Mouse (Mus musculus) forebrain, embryonic 13.5 days (tissue): ENCODE data around the gene Mef2b. TPM values are rescaled to one million over a fixed set of nuclear protein-coding genes. Genes with fewer than 3 reads are reported as not detected.

ENCODE experiments used
- ATAC-seq: fragments of 200-750 bp; cut with Nextera tagmentation; 2 replicates; pipeline ENCODE4 v1.8.0; 2017
- H3K27ac ChIP-seq: fragments of 300-500 bp; sonication (generic); 2 replicates; pipeline ENCODE4 v1.5.1; 2015; ENCODE audit warnings: inconsistent platforms, mild to moderate bottlenecking, moderate library complexity
- H3K27me3 ChIP-seq: fragments of 300-500 bp; sonication (generic); 2 replicates; pipeline ENCODE4 v1.6.1; 2015; ENCODE audit warnings: mild to moderate bottlenecking, inconsistent platforms
- H3K36me3 ChIP-seq: fragments of 300-500 bp; sonication (generic); 2 replicates; pipeline ENCODE4 v1.6.1; 2015; ENCODE audit warnings: mild to moderate bottlenecking, inconsistent platforms; ENCODE audit not compliant: poor library complexity, severe bottlenecking
- H3K4me1 ChIP-seq: fragments of 300-500 bp; sonication (generic); 2 replicates; pipeline ENCODE4 v1.6.1; 2015; ENCODE audit warnings: inconsistent platforms
- H3K4me2 ChIP-seq: fragments of 300-500 bp; sonication (generic); 2 replicates; pipeline ENCODE4 v1.6.1; 2015; ENCODE audit warnings: inconsistent platforms, mild to moderate bottlenecking, moderate library complexity
- H3K4me3 ChIP-seq: fragments of 300-500 bp; sonication (generic); 2 replicates; pipeline ENCODE4 v1.5.1; 2015; ENCODE audit warnings: mild to moderate bottlenecking, inconsistent platforms
- H3K9ac ChIP-seq: fragments of 300-500 bp; sonication (generic); 2 replicates; pipeline ENCODE4 v1.6.1; 2015; ENCODE audit warnings: mild to moderate bottlenecking, inconsistent platforms
- H3K9me3 ChIP-seq: fragments of 300-500 bp; sonication (generic); replicated peaks from 2 replicates; pipeline ENCODE4 v1.6.1; 2016; ENCODE audit warnings: inconsistent platforms
- WGBS: fragments of 180-500 bp; shearing (Covaris S2); methylation state at CpG from one replicate; pipeline ENCODE4 v1.1.7; 2015; 5-methylcytosine and 5-hydroxymethylcytosine counted together
- polyA plus RNA-seq: library from polyadenylated mRNA; unstranded; fragments of >200 nt; fragmentation: Nextera tagmentation; extraction: Ambion mirVana; gene quantifications from 2 replicates; pipeline ENCODE4 v1.2.1, GENCODE M21; 2015

The Mef2b gene
- polyA plus RNA-seq, 1 experiment from 2014 or later: 0.45 TPM

- H3K4me3 ChIP-seq: no peak overlapping the region
- 89% methylated on average over 4 of the region's 4 CpGs for WGBS
- H3K9ac ChIP-seq: no peak overlapping the region
- ATAC-seq: no peak
- no peaks in the 10 kb centered on the region for H3K9me3 ChIP-seq
- H3K4me1 ChIP-seq: peaks cover 29% of the 10 kb centered on the region
- H3K4me2 ChIP-seq: no peak overlapping the region
- no peaks in the 10 kb centered on the region for H3K27me3 ChIP-seq
- H3K36me3 ChIP-seq: peaks cover 46% of the 10 kb centered on the region
- H3K27ac ChIP-seq: no peak overlapping the region
Observed at GRCm38 (mm10) chr8:70136591-70136990, 2.9 kb upstream of the Mef2b start.

- Histone ChIP-seq H3K27ac (no peak overlapping the region), H3K4me1 (peaks cover 24% of the 10 kb centered on the region), H3K4me2 (peak overlapping the region; percentile 75), H3K36me3 (peaks cover 51% of the 10 kb centered on the region), H3K9me3 (no peaks in the 10 kb centered on the region), H3K9ac (peak overlapping the region; percentile 66; the same call in 1 of the 2 replicates), H3K27me3 (no peaks in the 10 kb centered on the region), H3K4me3 (peak overlapping the region; percentile 78)
- 81% methylated on average over 4 of the region's 4 CpGs for whole genome bisulfite sequencing
- ATAC-seq: no peak
Observed at GRCm38 (mm10) chr8:70137890-70138289, 1.6 kb upstream of the Mef2b start.

GRCm38 (mm10) chr8:70139981-70140380 lies 470 bp downstream of the Mef2b start:
- Histone ChIP-seq H3K9me3 (no peaks in the 10 kb centered on the region), H3K27ac (peak overlapping the region; percentile 80), H3K4me2 (peak overlapping the region; percentile 75), H3K36me3 (peaks cover 51% of the 10 kb centered on the region), H3K4me3 (peak overlapping the region; percentile 78), H3K9ac (peak overlapping the region; percentile 89), H3K4me1 (peaks cover 24% of the 10 kb centered on the region), H3K27me3 (no peaks in the 10 kb centered on the region)
- ATAC-seq: no peak
- WGBS: 14% methylated on average over 9 of the region's 9 CpGs

- no peak for ATAC-seq
- no peak overlapping the region for H3K27ac ChIP-seq
- H3K4me1 ChIP-seq: peaks cover 7% of the 10 kb centered on the region; the same call in 1 of the 2 replicates
- H3K9me3 ChIP-seq: no peaks in the 10 kb centered on the region
- no peak overlapping the region for H3K4me2 ChIP-seq
- H3K36me3 ChIP-seq: peaks cover 45% of the 10 kb centered on the region
- peaks cover 4% of the 10 kb centered on the region; the same call in 1 of the 2 replicates for H3K27me3 ChIP-seq
- WGBS: 88% methylated on average over 7 of the region's 7 CpGs
- no peak overlapping the region for H3K4me3 ChIP-seq
- no peak overlapping the region for H3K9ac ChIP-seq
Observed at GRCm38 (mm10) chr8:70147678-70148607, 8.4 kb downstream of the Mef2b start.

GRCm38 (mm10) chr8:70150158-70150557 lies 10.6 kb downstream of the Mef2b start:
- ATAC-seq: no peak
- H3K4me2 ChIP-seq: no peak overlapping the region
- no peaks in the 10 kb centered on the region for H3K9me3 ChIP-seq
- H3K4me3 ChIP-seq: no peak overlapping the region
- H3K9ac ChIP-seq: no peak overlapping the region
- peaks cover 23% of the 10 kb centered on the region for H3K36me3 ChIP-seq
- H3K27me3 ChIP-seq: peaks cover 4% of the 10 kb centered on the region; the same call in 1 of the 2 replicates
- no peak overlapping the region for H3K27ac ChIP-seq
- WGBS: 19% methylated on average over 13 of the region's 13 CpGs
- H3K4me1 ChIP-seq: peaks cover 7% of the 10 kb centered on the region; the same call in 1 of the 2 replicates

- Histone ChIP-seq H3K27ac (no peak overlapping the region), H3K27me3 (peaks cover 8% of the 10 kb centered on the region; the same call in 1 of the 2 replicates), H3K4me3 (no peak overlapping the region; the same call in 1 of the 2 replicates), H3K36me3 (no peaks in the 10 kb centered on the region), H3K9ac (no peak overlapping the region), H3K9me3 (no peaks in the 10 kb centered on the region), H3K4me1 (peaks cover 7% of the 10 kb centered on the region; the same call in 1 of the 2 replicates), H3K4me2 (peak overlapping the region; percentile 48)
- peak; percentile 96 for ATAC-seq
- WGBS: 12% methylated on average over 22 of the region's 22 CpGs
Observed at GRCm38 (mm10) chr8:70152537-70153257, 13.2 kb downstream of the Mef2b start.

GRCm38 (mm10) chr8:70157240-70157800 lies 17.8 kb downstream of the Mef2b start:
- Histone ChIP-seq H3K9ac (no peak overlapping the region; the same call in 1 of the 2 replicates), H3K4me3 (no peak overlapping the region), H3K9me3 (no peaks in the 10 kb centered on the region), H3K27me3 (peaks cover 4% of the 10 kb centered on the region; the same call in 1 of the 2 replicates), H3K27ac (no peak overlapping the region), H3K4me2 (no peak overlapping the region), H3K4me1 (peaks cover 5% of the 10 kb centered on the region), H3K36me3 (no peaks in the 10 kb centered on the region)
- 96% methylated on average over 1 of the region's 1 CpGs for WGBS
- ATAC-seq: no peak

- ATAC-seq: peak; percentile 96
- Histone ChIP-seq H3K27me3 (peaks cover 4% of the 10 kb centered on the region; the same call in 1 of the 2 replicates), H3K9me3 (no peaks in the 10 kb centered on the region), H3K4me2 (peak overlapping the region; percentile 71), H3K9ac (peak overlapping the region; percentile 64), H3K4me1 (peaks cover 4% of the 10 kb centered on the region), H3K4me3 (peak overlapping the region; percentile 48), H3K36me3 (no peaks in the 10 kb centered on the region), H3K27ac (no peak overlapping the region)
- WGBS: 13% methylated on average over 38 of the region's 40 CpGs
Observed at GRCm38 (mm10) chr8:70158069-70158853, 18.8 kb downstream of the Mef2b start.

- Histone ChIP-seq H3K4me1 (peaks cover 4% of the 10 kb centered on the region), H3K9me3 (no peaks in the 10 kb centered on the region), H3K9ac (no peak overlapping the region), H3K27ac (no peak overlapping the region), H3K36me3 (no peaks in the 10 kb centered on the region), H3K4me3 (no peak overlapping the region), H3K27me3 (0 out of 2 replicates have a peak, but pooled peaks cover 4% of the 10 kb centered on the region), H3K4me2 (no peak overlapping the region)
- no peak for ATAC-seq
- 91% methylated on average over 4 of the region's 4 CpGs for WGBS
Observed at GRCm38 (mm10) chr8:70159211-70159610, 19.7 kb downstream of the Mef2b start.

GRCm38 (mm10) chr8:70160015-70160414 lies 20.5 kb downstream of the Mef2b start:
- ATAC-seq: no peak
- H3K4me3 ChIP-seq: no peak overlapping the region
- H3K27me3 ChIP-seq: 0 out of 2 replicates have a peak, but pooled peaks cover 6% of the 10 kb centered on the region
- no peaks in the 10 kb centered on the region for H3K36me3 ChIP-seq
- 68% methylated on average over 13 of the region's 13 CpGs for WGBS
- no peak overlapping the region for H3K27ac ChIP-seq
- H3K9me3 ChIP-seq: no peaks in the 10 kb centered on the region
- no peak overlapping the region for H3K9ac ChIP-seq
- H3K4me2 ChIP-seq: no peak overlapping the region
- H3K4me1 ChIP-seq: peaks cover 4% of the 10 kb centered on the region

- Histone ChIP-seq H3K27ac (no peak overlapping the region), H3K4me1 (peaks cover 5% of the 10 kb centered on the region), H3K4me2 (no peak overlapping the region), H3K9ac (no peak overlapping the region), H3K4me3 (no peak overlapping the region), H3K36me3 (no peaks in the 10 kb centered on the region), H3K9me3 (no peaks in the 10 kb centered on the region), H3K27me3 (peaks cover 15% of the 10 kb centered on the region)
- 86% methylated on average over 3 of the region's 3 CpGs for WGBS
- no peak for ATAC-seq
Observed at GRCm38 (mm10) chr8:70163316-70163715, 23.8 kb downstream of the Mef2b start.
